Mouse (Mus musculus) lung, postnatal 0 days (tissue): Measurements from ENCODE around the gene Clcn6. TPM values are rescaled to one million over a fixed set of nuclear protein-coding genes. Genes with fewer than 3 reads are reported as not detected.
"Not testable (repeated sequence)": the region's sequence is repeated elsewhere in the genome, so short reads cannot be mapped to it uniquely, and the experiment has no call there.

Experiments
- ATAC-seq: fragments of 200-750 bp; cut with Nextera tagmentation; 2 replicates; pipeline ENCODE4 v1.8.0; 2017; ENCODE audit warnings: moderate library complexity
- DNase-seq: peaks from one replicate; pipeline ENCODE4 v3.0.0-alpha.2; 2016; ENCODE audit warnings: low spot score
- H3K27ac ChIP-seq: fragments of 300-500 bp; sonication (generic); 2 replicates; pipeline ENCODE4 v1.5.1; 2014; ENCODE audit warnings: antibody characterized with exemption, mild to moderate bottlenecking, low read length, mixed read lengths
- H3K27me3 ChIP-seq: fragments of 300-500 bp; sonication (generic); replicated peaks from 2 replicates; pipeline ENCODE4 v1.6.1; 2014; ENCODE audit warnings: low read length, mixed read lengths; ENCODE audit not compliant: insufficient read depth
- H3K36me3 ChIP-seq: fragments of 300-500 bp; sonication (generic); 2 replicates; pipeline ENCODE4 v1.6.1; 2014; ENCODE audit warnings: low read length, mixed read lengths; ENCODE audit not compliant: insufficient read depth
- H3K4me1 ChIP-seq: fragments of 300-500 bp; sonication (generic); 2 replicates; pipeline ENCODE4 v1.6.1; 2014; ENCODE audit warnings: antibody characterized with exemption, low read depth, low read length, mixed read lengths; ENCODE audit not compliant: insufficient read depth
- H3K4me2 ChIP-seq: fragments of 300-500 bp; sonication (generic); replicated peaks from 2 replicates; pipeline ENCODE4 v1.6.1; 2014; ENCODE audit warnings: low read depth, mild to moderate bottlenecking, low read length, moderate library complexity, mixed read lengths
- H3K4me3 ChIP-seq: fragments of 300-500 bp; sonication (generic); 2 replicates; pipeline ENCODE4 v1.5.1; 2014; ENCODE audit warnings: low read depth, low read length
- H3K9ac ChIP-seq: fragments of 300-500 bp; sonication (generic); replicated peaks from 2 replicates; pipeline ENCODE4 v1.6.1; 2014; ENCODE audit warnings: low read depth, mild to moderate bottlenecking
- H3K9me3 ChIP-seq: fragments of 300-500 bp; sonication (generic); 2 replicates; pipeline ENCODE4 v1.6.1; 2016; ENCODE audit warnings: low read length, mixed read lengths
- CTCF ChIP-seq: IDR thresholded peaks from 2 replicates; pipeline ENCODE4 v1.5.1; 2016; ENCODE audit warnings: antibody characterized with exemption, mild to moderate bottlenecking
- EP300 ChIP-seq: IDR thresholded peaks from 2 replicates; pipeline ENCODE4 v1.6.1; 2016; ENCODE audit warnings: antibody characterized with exemption, mild to moderate bottlenecking, control low read depth
- WGBS: fragments of 180-500 bp; shearing (Covaris S2); extraction: QIAGEN DNeasy Blood & Tissue Kit; methylation state at CpG from one replicate; pipeline ENCODE4 v1.1.7; 2014; 5-methylcytosine and 5-hydroxymethylcytosine counted together
- polyA plus RNA-seq: library from polyadenylated mRNA; unstranded; fragments of >200 nt; fragmentation: Nextera tagmentation; extraction: Ambion mirVana; gene quantifications from 2 replicates; pipeline ENCODE4 v1.2.1, GENCODE M21; 2015

Clcn6 gene
- polyA plus RNA-seq, 1 experiment from 2014 or later = 4.1 TPM

- ATAC-seq (peak; percentile 93), DNase-seq (peak; percentile 50)
- 56% methylated on average over 2 of the region's 2 CpGs for WGBS
- Histone ChIP-seq H3K36me3 (peaks cover 43% of the 10 kb centered on the region), H3K4me1 (no peaks in the 10 kb centered on the region), H3K27me3 (no peaks in the 10 kb centered on the region), H3K4me3 (no peak overlapping the region), H3K9me3 (no peaks in the 10 kb centered on the region), H3K9ac (no peak overlapping the region), H3K4me2 (no peak overlapping the region), H3K27ac (0 out of 2 replicates have a peak overlapping the region, but pooled peaks have one; percentile 3)
- TF ChIP-seq CTCF (no peak), EP300 (no peak)
Measured at GRCm38 (mm10) chr4:148052976-148053375, 14.4 kb upstream of the Clcn6 start.

DNA sequence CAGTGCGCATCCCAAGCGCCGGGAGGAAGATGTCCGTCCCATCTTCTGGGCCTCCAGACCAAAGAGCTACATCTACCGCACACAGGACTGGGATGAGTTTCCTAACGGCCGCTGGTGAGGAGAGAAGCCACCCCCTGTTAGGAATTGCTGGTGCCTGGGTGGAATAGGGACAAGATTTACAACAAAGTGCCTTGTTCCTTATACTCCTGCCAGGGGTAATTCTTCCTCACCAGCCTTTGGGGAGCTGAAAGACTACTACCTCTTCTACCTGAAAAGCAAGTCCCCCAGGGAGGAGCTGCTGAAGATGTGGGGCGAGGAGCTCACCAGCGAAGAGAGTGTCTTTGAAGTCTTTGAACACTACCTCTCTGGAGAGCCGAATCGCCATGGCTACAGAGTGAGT lies 13.3 kb upstream of the Clcn6 start:
- TF ChIP-seq EP300 (no peak), CTCF (no peak)
- no peak overlapping the region for H3K9ac ChIP-seq
- 90% methylated on average over 11 of the region's 11 CpGs for WGBS
- ATAC-seq = no peak
- H3K4me2 ChIP-seq = no peak overlapping the region
- H3K36me3 ChIP-seq = peaks cover 40% of the 10 kb centered on the region
- no peaks in the 10 kb centered on the region for H3K27me3 ChIP-seq
- H3K4me3 ChIP-seq = no peak overlapping the region
- no peaks in the 10 kb centered on the region for H3K9me3 ChIP-seq
- H3K27ac ChIP-seq = no peak overlapping the region
- H3K4me1 ChIP-seq = no peaks in the 10 kb centered on the region
- no peak for DNase-seq

- TF ChIP-seq EP300 (no peak), CTCF (no peak)
- Histone ChIP-seq H3K9me3 (no peaks in the 10 kb centered on the region), H3K4me1 (no peaks in the 10 kb centered on the region), H3K27ac (no peak overlapping the region), H3K27me3 (no peaks in the 10 kb centered on the region), H3K4me2 (no peak overlapping the region), H3K36me3 (peaks cover 38% of the 10 kb centered on the region; the same call in 1 of the 2 replicates), H3K4me3 (no peak overlapping the region), H3K9ac (no peak overlapping the region)
- 90% methylated on average over 13 of the region's 13 CpGs for WGBS
- ATAC-seq = no peak
- DNase-seq = peak; percentile 19
Measured at GRCm38 (mm10) chr4:148051046-148051776, 12.6 kb upstream of the Clcn6 start.

DNA sequence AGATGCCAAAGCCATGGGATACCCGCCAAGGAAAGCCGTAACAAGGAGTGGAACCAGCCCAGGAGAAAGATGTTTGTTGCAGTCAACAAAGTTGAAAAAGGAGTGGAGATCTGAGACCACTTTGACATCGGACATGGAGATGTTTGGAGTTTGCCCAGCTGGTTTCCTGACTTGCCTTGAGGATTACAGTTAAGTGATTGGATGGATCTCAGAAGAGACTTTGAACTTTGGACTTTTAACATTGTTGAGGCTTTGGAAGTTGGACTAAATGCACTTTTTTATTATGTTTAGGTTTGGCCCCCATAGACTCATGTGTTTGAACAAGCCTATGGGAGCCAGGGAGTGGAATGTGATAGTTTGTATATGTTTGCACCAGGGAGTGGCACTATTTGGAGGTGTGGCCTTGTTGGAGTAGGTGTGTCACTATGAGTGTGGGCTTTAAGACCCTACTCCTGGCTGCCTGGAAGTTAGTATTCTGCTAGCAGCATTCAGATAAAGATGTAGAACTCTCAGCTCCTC lies 11.8 kb upstream of the Clcn6 start:
- H3K4me1 ChIP-seq, H3K9ac ChIP-seq, H3K9me3 ChIP-seq, H3K27ac ChIP-seq, H3K4me3 ChIP-seq, ATAC-seq, H3K4me2 ChIP-seq, H3K27me3 ChIP-seq, DNase-seq: not testable (repeated sequence)
- H3K36me3 ChIP-seq = peaks cover 36% of the 10 kb centered on the region; the same call in 1 of the 2 replicates
- 82% methylated on average over 3 of the region's 3 CpGs for WGBS

- WGBS = 57% methylated on average over 4 of the region's 4 CpGs
- Histone ChIP-seq H3K27me3 (no peaks in the 10 kb centered on the region), H3K9me3 (no peaks in the 10 kb centered on the region), H3K4me3 (no peak overlapping the region), H3K9ac (no peak overlapping the region), H3K36me3 (peaks cover 17% of the 10 kb centered on the region; the same call in 1 of the 2 replicates), H3K4me1 (0 out of 2 replicates have a peak, but pooled peaks cover 2% of the 10 kb centered on the region), H3K4me2 (no peak overlapping the region), H3K27ac (no peak overlapping the region)
- no peak for ATAC-seq
- TF ChIP-seq EP300 (no peak), CTCF (no peak)
- DNase-seq = no peak
Measured at GRCm38 (mm10) chr4:148046450-148047031, 7.9 kb upstream of the Clcn6 start.

- Histone ChIP-seq H3K4me2 (no peak overlapping the region), H3K36me3 (peaks cover 17% of the 10 kb centered on the region; the same call in 1 of the 2 replicates), H3K27me3 (no peaks in the 10 kb centered on the region), H3K27ac (no peak overlapping the region), H3K4me3 (no peak overlapping the region), H3K9ac (no peak overlapping the region), H3K4me1 (peaks cover 17% of the 10 kb centered on the region; the same call in 1 of the 2 replicates), H3K9me3 (no peaks in the 10 kb centered on the region)
- 93% methylated on average over 2 of the region's 2 CpGs for WGBS
- TF ChIP-seq EP300 (no peak), CTCF (no peak)
- DNase-seq = no peak
- ATAC-seq = no peak
Measured at GRCm38 (mm10) chr4:148044113-148044512, 5.5 kb upstream of the Clcn6 start.

DNA sequence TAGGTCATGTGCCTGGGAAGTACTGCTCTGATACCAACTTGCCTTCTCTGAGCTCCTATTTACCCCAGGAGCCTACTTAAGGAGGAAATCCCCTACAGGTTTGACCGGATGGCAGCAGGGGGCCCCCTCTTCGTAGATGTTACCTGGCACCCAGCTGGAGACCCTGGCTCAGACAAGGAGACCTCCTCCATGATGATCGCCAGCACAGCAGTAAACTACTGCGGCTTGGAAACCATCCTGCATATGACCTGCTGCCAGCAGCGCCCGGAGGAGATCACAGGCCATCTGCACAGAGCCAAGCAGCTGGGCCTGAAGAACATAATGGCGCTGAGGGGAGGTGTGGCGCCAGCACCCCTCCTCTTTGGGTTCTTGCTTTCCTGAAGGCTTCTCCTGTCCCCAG lies 4.7 kb upstream of the Clcn6 start:
- Histone ChIP-seq H3K4me1 (peaks cover 17% of the 10 kb centered on the region; the same call in 1 of the 2 replicates), H3K36me3 (peaks cover 17% of the 10 kb centered on the region; the same call in 1 of the 2 replicates)
- H3K4me2 ChIP-seq, H3K27ac ChIP-seq, H3K9ac ChIP-seq, H3K4me3 ChIP-seq, DNase-seq, H3K9me3 ChIP-seq, ATAC-seq, H3K27me3 ChIP-seq: not testable (repeated sequence)
- WGBS = 79% methylated on average over 7 of the region's 8 CpGs
